Mouse (Mus musculus) CH12.LX (cell line): ENCODE data around the gene Rmi1. TPM values are rescaled to one million over a fixed set of nuclear protein-coding genes. Genes with fewer than 3 reads are reported as not detected.
"Not testable (repeated sequence)": the region's sequence is repeated elsewhere in the genome, so short reads cannot be mapped to it uniquely, and the experiment has no call there.

ENCODE experiments used
- DNase-seq: peaks from one replicate; pipeline ENCODE4 v3.0.0-alpha.2; 2013; ENCODE audit errors: extremely low read depth
- H3K27ac ChIP-seq: 2 replicates; pipeline ENCODE4 v1.5.1; 2012; ENCODE audit warnings: low read depth, mild to moderate bottlenecking, control low read depth, moderate library complexity; ENCODE audit not compliant: insufficient read depth
- H3K27me3 ChIP-seq: replicated peaks from 2 replicates; pipeline ENCODE3; 2012; ENCODE audit warnings: inconsistent platforms
- H3K36me3 ChIP-seq, 2 experiments: replicated peaks in 1 of 2; 2 replicates each; pipeline versions ENCODE3 to v1.6.1; 2012; ENCODE audit warnings: inconsistent platforms in 1 of 2, low read length in 1 of 2, mild to moderate bottlenecking in 1 of 2, mixed read lengths in 1 of 2, moderate library complexity in 1 of 2; ENCODE audit not compliant: control insufficient read depth in 1 of 2, insufficient read depth in 1 of 2
- H3K4me1 ChIP-seq, 2 experiments: 2 replicates each; pipeline ENCODE4 v1.6.1; 2012; ENCODE audit warnings: inconsistent platforms in 1 of 2, moderate library complexity in 1 of 2; ENCODE audit not compliant: insufficient read depth in 2 of 2, control insufficient read depth in 1 of 2
- H3K4me2 ChIP-seq: 2 replicates; pipeline ENCODE4 v1.6.1; 2012; ENCODE audit warnings: low read depth, mild to moderate bottlenecking, control low read depth; ENCODE audit not compliant: poor library complexity, insufficient read depth, severe bottlenecking
- H3K4me3 ChIP-seq, 3 experiments: fragments of 150-350 bp in 1 of 3; sonication (generic) in 1 of 3; replicated peaks in 1 of 3; 2 replicates each; pipeline versions ENCODE3 to v1.5.1; 2011 to 2012; ENCODE audit warnings: low read depth in 2 of 3, low read length in 2 of 3, mild to moderate bottlenecking in 2 of 3, moderate library complexity in 2 of 3, control low read depth in 1 of 3, improper control_type of control experiment in 1 of 3, inconsistent platforms in 1 of 3, mixed read lengths in 1 of 3; ENCODE audit not compliant: poor library complexity in 1 of 3
- H3K79me2 ChIP-seq: replicated peaks from 2 replicates; pipeline ENCODE4 v1.6.1; 2012; ENCODE audit warnings: mild to moderate bottlenecking, moderate library complexity; ENCODE audit not compliant: control insufficient read depth, poor library complexity, insufficient read depth, severe bottlenecking; ENCODE audit errors: extremely low read depth
- H3K9ac ChIP-seq: 2 replicates; pipeline ENCODE4 v1.6.1; 2012; ENCODE audit warnings: low read depth, mild to moderate bottlenecking, control low read depth, moderate library complexity; ENCODE audit not compliant: insufficient read depth
- H3K9me3 ChIP-seq: replicated peaks from 2 replicates; pipeline ENCODE3; 2012; ENCODE audit warnings: low read length, inconsistent platforms, mixed read lengths
- BHLHE40 ChIP-seq: IDR thresholded peaks from 2 replicates; pipeline ENCODE4 v1.6.1; 2011; ENCODE audit warnings: mild to moderate bottlenecking, low read depth, low read length, improper control_type of control experiment
- ELF1 ChIP-seq: IDR thresholded peaks from 2 replicates; pipeline ENCODE4 v1.6.1; 2014; ENCODE audit warnings: low read depth, mild to moderate bottlenecking, inconsistent platforms, low read length, improper control_type of control experiment
- EP300 ChIP-seq: IDR thresholded peaks from 2 replicates; pipeline ENCODE4 v1.6.1; 2011; ENCODE audit warnings: low read length, improper control_type of control experiment
- GABPA ChIP-seq: IDR thresholded peaks from 2 replicates; pipeline ENCODE4 v1.6.1; 2012; ENCODE audit warnings: low read depth, low read length, improper control_type of control experiment, inconsistent platforms; ENCODE audit not compliant: insufficient replicate concordance
- IRF4 ChIP-seq: IDR thresholded peaks from 2 replicates; pipeline ENCODE4 v1.6.1; 2014; ENCODE audit warnings: low read depth, mild to moderate bottlenecking, inconsistent platforms, low read length, improper control_type of control experiment
- JUND ChIP-seq: conservative IDR thresholded peaks from 2 replicates; pipeline ENCODE4 v1.6.1; 2011; ENCODE audit warnings: low read depth, low read length, improper control_type of control experiment
- NRF1 ChIP-seq: IDR thresholded peaks from 2 replicates; pipeline ENCODE4 v1.6.1; 2014; ENCODE audit warnings: low read depth, mild to moderate bottlenecking, inconsistent platforms, low read length, improper control_type of control experiment, moderate library complexity
- ZC3H11A ChIP-seq: IDR thresholded peaks from 2 replicates; pipeline ENCODE4 v1.6.1; 2012; ENCODE audit warnings: low read depth, mild to moderate bottlenecking, inconsistent platforms, low read length, improper control_type of control experiment
- ZKSCAN1 ChIP-seq: IDR thresholded peaks from 2 replicates; pipeline ENCODE4 v1.6.1; 2012; ENCODE audit warnings: low read depth, inconsistent platforms, low read length, improper control_type of control experiment, borderline replicate concordance
- ZNF384 ChIP-seq: IDR thresholded peaks from 2 replicates; pipeline ENCODE4 v1.6.1; 2012; ENCODE audit warnings: low read depth, low read length, improper control_type of control experiment, inconsistent platforms
- dilution Hi-C: fragments of 300-500 bp; cut with MboI; formaldehyde crosslinking; loops from 2 replicates; pipeline ENCODE4 v1.14.3; 2020; ENCODE audit warnings: low sequenced_read_pairs; ENCODE audit not compliant: extremely low pct_unique_long_range_greater_than_20kb, extremely low pct_ligation_motif_present
- in situ Hi-C: fragments of 300-500 bp; cut with MboI; formaldehyde crosslinking; loops from 3 replicates; pipeline ENCODE4 v1.14.3; 2019; ENCODE audit warnings: low sequenced_read_pairs, low pct_ligation_motif_present, low pct_unique_long_range_greater_than_20kb, mixed read lengths
- polyA plus RNA-seq: library from polyadenylated mRNA; unstranded; fragments of >175 nt; gene quantifications from 2 replicates; pipeline ENCODE4 v1.2.1, GENCODE M21; 2012; ENCODE audit warnings: low read depth; ENCODE audit not compliant: insufficient read length
- total RNA-seq, 2 experiments: library from RNA; depleted of rRNA; stranded (reverse); fragments of 300-350 nt in 1 of 2; fragments of >200 nt in 1 of 2; gene quantifications; 2 replicates each; pipeline ENCODE4 v1.2.3; 2012 to 2014

Gene Rmi1
- total and polyA plus RNA-seq, 3 experiments = 6.8 to 11.0 (median 8.4) TPM

GRCm38 (mm10) chr13:58453541-58453940 lies 51.5 kb downstream of the Rmi1 start:
- in situ Hi-C loops = no loop called here
- peak; percentile 13 for DNase-seq

GRCm38 (mm10) chr13:58456547-58456946 lies 54.5 kb downstream of the Rmi1 start:
- H3K79me2 ChIP-seq = no peaks in the 10 kb centered on the region
- H3K27ac ChIP-seq = no peak overlapping the region
- no peak for DNase-seq
- peaks cover 71% of the 10 kb centered on the region for H3K27me3 ChIP-seq
- peaks cover 3 to 7% of the 10 kb centered on the region in 2 experiments; a peak in 3 of 4 replicates for H3K4me1 ChIP-seq
- H3K9me3 ChIP-seq = peaks cover 7% of the 10 kb centered on the region
- H3K36me3 ChIP-seq = no peaks in the 10 kb centered on the region
- dilution Hi-C loops = no loop called here
- H3K4me3 ChIP-seq = no peak overlapping the region
- no peak for TF ChIP-seq ELF1
- TF ChIP-seq JUND = no peak
- TF ChIP-seq NRF1 = no peak
- no peak for TF ChIP-seq IRF4
- TF ChIP-seq EP300 = no peak
- no peak for TF ChIP-seq ZNF384
- no peak for TF ChIP-seq ZKSCAN1
- no peak overlapping the region for H3K9ac ChIP-seq
- in situ Hi-C loops = no loop called here
- H3K4me2 ChIP-seq = no peak overlapping the region

More at GRCm38 (mm10) chr13:58453541-58453940, 51.5 kb downstream of the Rmi1 start:
- TF ChIP-seq EP300 (0 out of 2 replicates have a peak, but pooled peaks have one; percentile 10), GABPA (no peak), ZC3H11A (no peak), IRF4 (no peak), BHLHE40 (peak; percentile 77)
- Histone ChIP-seq H3K27me3 (peaks cover 81% of the 10 kb centered on the region), H3K4me2 (peak overlapping the region; percentile 61), H3K36me3 (no peaks in the 10 kb centered on the region), H3K9ac (no peak overlapping the region), H3K79me2 (no peaks in the 10 kb centered on the region), H3K4me1 (peaks cover 3 to 7% of the 10 kb centered on the region in 2 experiments; a peak in 3 of 4 replicates), H3K27ac (no peak overlapping the region), H3K9me3 (peaks cover 7% of the 10 kb centered on the region), H3K4me3 (no peak overlapping the region)
- dilution Hi-C loops = no loop called here

GRCm38 (mm10) chr13:58458811-58459210 lies 56.8 kb downstream of the Rmi1 start:
- H3K9me3 ChIP-seq, H3K4me3 ChIP-seq, H3K9ac ChIP-seq, dilution Hi-C loops, in situ Hi-C loops, H3K4me2 ChIP-seq, H3K36me3 ChIP-seq, DNase-seq, H3K79me2 ChIP-seq, H3K27ac ChIP-seq, H3K4me1 ChIP-seq: not testable (repeated sequence)
- H3K27me3 ChIP-seq = peaks cover 63% of the 10 kb centered on the region

Other genes with a start within 250 kb of the Rmi1 start
- gene Idnk, start 244.6 kb upstream of the Rmi1 start, total RNA-seq (2012; rRNA removed) = 31.7 and 32.0 TPM in 2 replicates
- gene Idnk, start 244.6 kb upstream of the Rmi1 start, total RNA-seq (2014; rRNA removed) = 24.2 and 25.5 TPM in 2 replicates
- gene Idnk, start 244.6 kb upstream of the Rmi1 start, polyA plus RNA-seq = 45.0 and 47.1 TPM in 2 replicates
- 58.5 and 76.3 TPM in 2 replicates for gene Ubqln1, start 186.6 kb upstream of the Rmi1 start, total RNA-seq (2012; rRNA removed)
- gene Ubqln1, start 186.6 kb upstream of the Rmi1 start, total RNA-seq (2014; rRNA removed) = 166 and 189 TPM in 2 replicates
- gene Ubqln1, start 186.6 kb upstream of the Rmi1 start, polyA plus RNA-seq = 119 and 130 TPM in 2 replicates
- gene Gkap1, start 126.5 kb upstream of the Rmi1 start, total RNA-seq (2012; rRNA removed) = 0.76 and 2.0 TPM in 2 replicates
- gene Gkap1, start 126.5 kb upstream of the Rmi1 start, total RNA-seq (2014; rRNA removed) = 0.74 and 0.82 TPM in 2 replicates
- 1.3 and 1.5 TPM in 2 replicates for gene Gkap1, start 126.5 kb upstream of the Rmi1 start, polyA plus RNA-seq
- gene Kif27, start 43.1 kb upstream of the Rmi1 start, total RNA-seq (2012; rRNA removed) = not detected in 2 replicates
- gene Kif27, start 43.1 kb upstream of the Rmi1 start, total RNA-seq (2014; rRNA removed) = not detected in 2 replicates
- not detected in 2 replicates for gene Kif27, start 43.1 kb upstream of the Rmi1 start, polyA plus RNA-seq
- 0.42 and 0.51 TPM in 2 replicates for gene 2210016F16Rik, start 17.0 kb upstream of the Rmi1 start, total RNA-seq (2012; rRNA removed)
- gene 2210016F16Rik, start 17.0 kb upstream of the Rmi1 start, total RNA-seq (2014; rRNA removed) = 0.12 TPM in 1 of 2 replicates, not detected in the other
- gene 2210016F16Rik, start 17.0 kb upstream of the Rmi1 start, polyA plus RNA-seq = 4.7 and 5.3 TPM in 2 replicates
- 411 and 510 TPM in 2 replicates for gene Hnrnpk, start 1.1 kb downstream of the Rmi1 start, total RNA-seq (2012; rRNA removed)
- 1,174 and 1,271 TPM in 2 replicates for gene Hnrnpk, start 1.1 kb downstream of the Rmi1 start, total RNA-seq (2014; rRNA removed)
- 1,522 and 1,549 TPM in 2 replicates for gene Hnrnpk, start 1.1 kb downstream of the Rmi1 start, polyA plus RNA-seq
- not detected in 2 replicates for gene Slc28a3, start 208.6 kb downstream of the Rmi1 start, total RNA-seq (2012; rRNA removed)
- gene Slc28a3, start 208.6 kb downstream of the Rmi1 start, total RNA-seq (2014; rRNA removed) = not detected in 2 replicates
- gene Slc28a3, start 208.6 kb downstream of the Rmi1 start, polyA plus RNA-seq = not detected in 2 replicates